Mouse (Mus musculus) MEL (cell line): ENCODE results near the gene Msx3. TPM values are rescaled to one million over a fixed set of nuclear protein-coding genes. Genes with fewer than 3 reads are reported as not detected.

ENCODE experiments used
- polyA plus RNA-seq, 2 experiments: library from polyadenylated mRNA; stranded (reverse) in 1 of 2; unstranded in 1 of 2; fragments of >175 nt in 1 of 2; fragments of >200 nt in 1 of 2; gene quantifications; 2 replicates each; pipeline versions ENCODE4 v1.2.1 to v1.2.4; 2012; ENCODE audit warnings: low replicate concordance in 2 of 2, low read depth in 1 of 2; ENCODE audit not compliant: insufficient read length in 2 of 2, insufficient read depth in 1 of 2, missing spikeins in 1 of 2
- total RNA-seq: library from RNA; depleted of rRNA; stranded (reverse); fragments of 300-350 nt; gene quantifications from 2 replicates; pipeline ENCODE4 v1.2.3, GENCODE M21; 2012; rRNA removed

Gene Msx3
- total and polyA plus RNA-seq, 3 experiments = not detected

Other genes starting within 250 kb of the Msx3 start
- not detected in 2 replicates for gene Adgra1, start 214.9 kb downstream of the Msx3 start, total RNA-seq
- gene Adgra1, start 214.9 kb downstream of the Msx3 start, polyA plus RNA-seq = not detected
- 0.07 TPM in 1 of 2 replicates, not detected in the other for gene Kndc1, start 154.4 kb downstream of the Msx3 start, total RNA-seq
- gene Kndc1, start 154.4 kb downstream of the Msx3 start, polyA plus RNA-seq = not detected
- not detected in 2 replicates for gene Utf1, start 105.3 kb downstream of the Msx3 start, total RNA-seq
- gene Utf1, start 105.3 kb downstream of the Msx3 start, polyA plus RNA-seq = not detected
- gene 6430531B16Rik, start 70.3 kb downstream of the Msx3 start, total RNA-seq = not detected in 2 replicates
- under 1 TPM in 1 of 2 experiments, not detected in 1; 0.13 TPM for gene 6430531B16Rik, start 70.3 kb downstream of the Msx3 start, polyA plus RNA-seq
- 0.39 and 0.75 TPM in 2 replicates for gene Adam8, start 56.5 kb downstream of the Msx3 start, total RNA-seq
- gene Adam8, start 56.5 kb downstream of the Msx3 start, polyA plus RNA-seq = under 1 TPM in 1 of 2 experiments, not detected in 1; 0.50 TPM
- gene Zfp511, start 12.7 kb downstream of the Msx3 start, total RNA-seq = 29.4 and 35.6 TPM in 2 replicates
- gene Zfp511, start 12.7 kb downstream of the Msx3 start, polyA plus RNA-seq = 10 to 100 TPM in 1 of 2 experiments, not detected in 1; 51.5 TPM
- gene Tubgcp2, start 12.4 kb downstream of the Msx3 start, total RNA-seq = 27.0 and 27.1 TPM in 2 replicates
- 10 to 100 TPM in 1 of 2 experiments, not detected in 1; 43.6 TPM for gene Tubgcp2, start 12.4 kb downstream of the Msx3 start, polyA plus RNA-seq
- gene Caly, start 33.5 kb upstream of the Msx3 start, total RNA-seq = not detected in 2 replicates
- gene Caly, start 33.5 kb upstream of the Msx3 start, polyA plus RNA-seq = under 1 TPM in 1 of 2 experiments, not detected in 1; 0.11 TPM
- gene Prap1, start 44.3 kb upstream of the Msx3 start, total RNA-seq = not detected in 2 replicates
- gene Prap1, start 44.3 kb upstream of the Msx3 start, polyA plus RNA-seq = not detected
- 0.36 and 1.1 TPM in 2 replicates for gene Fuom, start 53.4 kb upstream of the Msx3 start, total RNA-seq
- gene Fuom, start 53.4 kb upstream of the Msx3 start, polyA plus RNA-seq = 10 to 100 TPM in 1 of 2 experiments, not detected in 1; 10.9 TPM
- gene Paox, start 66.7 kb upstream of the Msx3 start, total RNA-seq = 0.29 TPM in 1 of 2 replicates, not detected in the other
- under 1 TPM in 1 of 2 experiments, not detected in 1; 0.25 TPM for gene Paox, start 66.7 kb upstream of the Msx3 start, polyA plus RNA-seq
- gene Echs1, start 67.4 kb upstream of the Msx3 start, total RNA-seq = 22.8 and 30.3 TPM in 2 replicates
- gene Echs1, start 67.4 kb upstream of the Msx3 start, polyA plus RNA-seq = 10 to 100 TPM in 1 of 2 experiments, not detected in 1; 47.7 TPM
- gene Mtg1, start 88.5 kb upstream of the Msx3 start, total RNA-seq = 10.8 and 18.1 TPM in 2 replicates
- gene Mtg1, start 88.5 kb upstream of the Msx3 start, polyA plus RNA-seq = 10 to 100 TPM in 1 of 2 experiments, not detected in 1; 38.1 TPM
- gene Sprn, start 105.8 kb upstream of the Msx3 start, total RNA-seq = not detected in 2 replicates
- gene Sprn, start 105.8 kb upstream of the Msx3 start, polyA plus RNA-seq = not detected
- gene Olfr522, start 115.7 kb upstream of the Msx3 start, total RNA-seq = not detected in 2 replicates
- not detected for gene Olfr522, start 115.7 kb upstream of the Msx3 start, polyA plus RNA-seq
- not detected in 2 replicates for gene Olfr523, start 124.1 kb upstream of the Msx3 start, total RNA-seq
- not detected for gene Olfr523, start 124.1 kb upstream of the Msx3 start, polyA plus RNA-seq
- not detected in 2 replicates for gene Olfr524, start 156.9 kb upstream of the Msx3 start, total RNA-seq
- gene Olfr524, start 156.9 kb upstream of the Msx3 start, polyA plus RNA-seq = not detected
- gene Cd163l1, start 169.2 kb upstream of the Msx3 start, total RNA-seq = not detected in 2 replicates
- gene Cd163l1, start 169.2 kb upstream of the Msx3 start, polyA plus RNA-seq = not detected
- gene 5830411N06Rik, start 198.2 kb upstream of the Msx3 start, total RNA-seq = not detected in 2 replicates
- not detected for gene 5830411N06Rik, start 198.2 kb upstream of the Msx3 start, polyA plus RNA-seq